Mouse (Mus musculus): Measurements from ENCODE around the gene Vmn2r66. TPM values are rescaled to one million over a fixed set of nuclear protein-coding genes. Genes with fewer than 3 reads are reported as not detected.

Gene Vmn2r66
- under 1 TPM; 0.04 to 0.08 TPM for polyA plus RNA-seq (2017; shearing (Covaris generic))

DNA sequence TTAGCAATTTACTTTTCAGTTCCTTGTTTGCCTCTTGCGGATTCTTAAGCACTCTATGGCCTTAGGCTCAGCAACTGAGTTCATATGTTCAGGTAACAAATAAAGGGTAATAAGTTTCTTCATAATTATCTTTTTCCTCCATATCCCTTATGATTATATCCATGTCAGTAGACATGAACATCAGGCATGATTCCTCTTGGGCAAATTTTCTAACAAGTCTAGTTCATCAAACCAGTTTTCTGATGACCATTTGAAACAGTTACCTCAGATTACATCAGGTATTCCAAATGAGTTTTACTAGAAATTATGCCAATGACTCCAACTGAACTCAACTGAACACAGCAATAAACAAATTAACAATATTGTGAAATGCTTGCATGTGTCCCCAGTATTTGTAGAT lies at the start of gene Vmn2r66:
Vmn2r66 (minus strand) TSS at position 101 of the 400 bp plus-strand sequence.

DNA sequence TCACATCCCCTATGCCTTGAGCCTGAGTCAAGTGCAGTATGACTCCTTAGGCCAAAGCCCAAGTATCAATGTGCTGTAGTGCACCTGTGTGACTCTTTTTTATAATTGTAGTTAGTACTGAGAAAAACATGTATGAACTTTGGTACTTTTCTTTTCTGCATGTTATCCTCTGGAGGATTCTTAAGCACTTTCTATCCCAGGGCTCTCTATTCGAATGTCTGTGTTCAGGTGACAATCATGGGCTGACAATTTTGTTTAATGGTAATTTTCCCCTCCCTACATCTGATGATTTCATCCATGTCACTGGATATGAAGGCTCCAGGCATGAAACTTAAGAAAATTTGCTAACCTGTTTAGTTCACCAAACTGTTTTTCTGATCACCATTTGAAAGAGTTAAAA lies 48.1 kb downstream of the Vmn2r66 start, which contains the start of gene Vmn2r65:
Vmn2r65 (minus strand) TSS at position 101 of the 400 bp plus-strand sequence.

Other genes with a start within 250 kb of the Vmn2r66 start
- not detected for gene Olfr291, start 158.7 kb downstream of the Vmn2r66 start, polyA plus RNA-seq (2017; shearing (Covaris generic))
- gene Vmn2r65, start 48.2 kb downstream of the Vmn2r66 start, polyA plus RNA-seq (2017; shearing (Covaris generic)), result under 1 TPM; 0.12 to 0.22 TPM
- gene Vmn2r67, start 143.7 kb upstream of the Vmn2r66 start, polyA plus RNA-seq (2017; shearing (Covaris generic)), result under 1 TPM in 1 of 2 experiments, not detected in 1; 0.02 TPM
- under 1 TPM in 1 of 2 experiments, not detected in 1; 0.17 TPM for gene Vmn2r68, start 225.5 kb upstream of the Vmn2r66 start, polyA plus RNA-seq (2017; shearing (Covaris generic))